Mouse (Mus musculus): ENCODE results near the gene 4922502D21Rik. TPM values are rescaled to one million over a fixed set of nuclear protein-coding genes. Genes with fewer than 3 reads are reported as not detected.

4922502D21Rik gene
- polyA plus RNA-seq, 1 experiment from 2014 or later: not detected

- H3K36me3 ChIP-seq: no peaks in the 10 kb centered on the region
- DNase-seq (ENCODE audit: low spot score): no peak
- no peaks in the 10 kb centered on the region for H3K27me3 ChIP-seq (ENCODE audit: insufficient read depth, poor library complexity, severe bottlenecking)
- H3K4me1 ChIP-seq: no peaks in the 10 kb centered on the region
- no peak overlapping the region for H3K4me3 ChIP-seq
- no peaks in the 10 kb centered on the region for H3K9me3 ChIP-seq
- 78% methylated on average over 3 of the region's 3 CpGs for WGBS
- H3K27ac ChIP-seq: no peak overlapping the region
Observed at GRCm38 (mm10) chr6:129283271-129283670, 48.3 kb downstream of the 4922502D21Rik start.

DNA sequence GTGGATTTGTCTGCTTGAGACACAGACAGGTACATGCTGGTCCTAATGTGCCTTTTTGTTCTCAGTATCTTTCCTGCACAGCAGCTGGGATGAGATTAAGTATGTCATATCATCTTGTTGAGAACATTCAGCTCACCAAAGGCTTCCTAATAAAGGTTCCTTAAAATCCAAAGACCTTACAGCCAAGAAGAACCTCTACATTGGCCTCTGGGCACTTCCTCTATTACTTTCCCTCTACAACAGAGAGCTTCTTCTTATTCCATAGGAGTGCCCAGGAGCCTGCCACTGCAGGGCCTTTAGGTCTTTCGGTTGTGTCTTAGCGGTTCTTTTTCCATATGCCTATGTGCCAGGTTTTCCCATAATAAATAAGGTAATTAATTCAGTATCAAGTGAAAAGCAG lies 55.1 kb downstream of the 4922502D21Rik start:
- H3K9me3 ChIP-seq: no peaks in the 10 kb centered on the region
- H3K27ac ChIP-seq: no peak overlapping the region
- no peak for DNase-seq (ENCODE audit: low spot score)
- H3K4me1 ChIP-seq: no peaks in the 10 kb centered on the region
- no peaks in the 10 kb centered on the region for H3K27me3 ChIP-seq (ENCODE audit: insufficient read depth, poor library complexity, severe bottlenecking)
- H3K4me3 ChIP-seq: no peak overlapping the region
- 87% methylated on average over 2 of the region's 2 CpGs for WGBS
- H3K36me3 ChIP-seq: no peaks in the 10 kb centered on the region

- no peak for DNase-seq (ENCODE audit: low spot score)
- Histone ChIP-seq H3K36me3 (no peaks in the 10 kb centered on the region), H3K4me3 (no peak overlapping the region), H3K4me1 (no peaks in the 10 kb centered on the region), H3K27ac (no peak overlapping the region), H3K27me3 (ENCODE audit: insufficient read depth, poor library complexity, severe bottlenecking) (no peaks in the 10 kb centered on the region), H3K9me3 (no peaks in the 10 kb centered on the region)
- 60% methylated on average over 3 of the region's 3 CpGs for WGBS
Observed at GRCm38 (mm10) chr6:129275624-129276203, 55.9 kb downstream of the 4922502D21Rik start.

- no peak for DNase-seq (ENCODE audit: low spot score)
- Histone ChIP-seq H3K36me3 (no peaks in the 10 kb centered on the region), H3K4me3 (no peak within 1 kb of the TSS), H3K9me3 (no peaks in the 10 kb centered on the region), H3K27me3 (ENCODE audit: insufficient read depth, poor library complexity, severe bottlenecking) (no peaks in the 10 kb centered on the region), H3K27ac (no peak within 1 kb of the TSS), H3K4me1 (no peaks in the 10 kb centered on the region)
- WGBS: 78% methylated on average over 9 of the region's 9 CpGs
Observed at GRCm38 (mm10) chr6:129275220-129275619, 56.4 kb downstream of the 4922502D21Rik start, which contains the start of gene Cd69. TSS of gene Cd69 (minus strand) at chr6:129275436.

- WGBS: 78% methylated on average over 2 of the region's 2 CpGs
- H3K4me3 ChIP-seq: no peak overlapping the region
- H3K36me3 ChIP-seq: no peaks in the 10 kb centered on the region
- H3K27me3 ChIP-seq (ENCODE audit: insufficient read depth, poor library complexity, severe bottlenecking): no peaks in the 10 kb centered on the region
- no peak overlapping the region for H3K27ac ChIP-seq
- no peaks in the 10 kb centered on the region for H3K4me1 ChIP-seq
- H3K9me3 ChIP-seq: no peaks in the 10 kb centered on the region
- DNase-seq (ENCODE audit: low spot score): no peak
Observed at GRCm38 (mm10) chr6:129274476-129274875, 57.1 kb downstream of the 4922502D21Rik start.

GRCm38 (mm10) chr6:129273662-129274061 lies 57.9 kb downstream of the 4922502D21Rik start:
- Histone ChIP-seq H3K27ac (no peak overlapping the region), H3K4me3 (no peak overlapping the region), H3K9me3 (no peaks in the 10 kb centered on the region), H3K4me1 (no peaks in the 10 kb centered on the region), H3K36me3 (no peaks in the 10 kb centered on the region), H3K27me3 (ENCODE audit: insufficient read depth, poor library complexity, severe bottlenecking) (no peaks in the 10 kb centered on the region)
- DNase-seq (ENCODE audit: low spot score): no peak
- WGBS: 80% methylated on average over 3 of the region's 3 CpGs

Other genes starting within 250 kb of the 4922502D21Rik start
- gene Clec2e, start 230.9 kb downstream of the 4922502D21Rik start, polyA plus RNA-seq (2016; fragmentation: Nextera tagmentation; extraction: Ambion mirVana): not detected in 2 replicates
- gene Clec2d, start 151.2 kb downstream of the 4922502D21Rik start, polyA plus RNA-seq (2016; fragmentation: Nextera tagmentation; extraction: Ambion mirVana): not detected in 2 replicates
- 0.12 and 0.25 TPM in 2 replicates for gene Cd69, start 56.4 kb downstream of the 4922502D21Rik start, polyA plus RNA-seq (2016; fragmentation: Nextera tagmentation; extraction: Ambion mirVana)
- 0.05 TPM in 1 of 2 replicates, not detected in the other for gene Clec12a, start 10.9 kb upstream of the 4922502D21Rik start, polyA plus RNA-seq (2016; fragmentation: Nextera tagmentation; extraction: Ambion mirVana)
- 0.25 and 0.67 TPM in 2 replicates for gene Clec12b, start 54.1 kb upstream of the 4922502D21Rik start, polyA plus RNA-seq (2016; fragmentation: Nextera tagmentation; extraction: Ambion mirVana)
- 4.8 and 12.8 TPM in 2 replicates for gene Clec1b, start 65.5 kb upstream of the 4922502D21Rik start, polyA plus RNA-seq (2016; fragmentation: Nextera tagmentation; extraction: Ambion mirVana)
- gene Clec9a, start 77.1 kb upstream of the 4922502D21Rik start, polyA plus RNA-seq (2016; fragmentation: Nextera tagmentation; extraction: Ambion mirVana): 0.14 and 0.17 TPM in 2 replicates
- gene Clec1a, start 120.2 kb upstream of the 4922502D21Rik start, polyA plus RNA-seq (2016; fragmentation: Nextera tagmentation; extraction: Ambion mirVana): 0.48 and 0.54 TPM in 2 replicates
- 0.20 and 0.28 TPM in 2 replicates for gene Olr1, start 175.4 kb upstream of the 4922502D21Rik start, polyA plus RNA-seq (2016; fragmentation: Nextera tagmentation; extraction: Ambion mirVana)
- not detected in 2 replicates for gene Tmem52b, start 180.8 kb upstream of the 4922502D21Rik start, polyA plus RNA-seq (2016; fragmentation: Nextera tagmentation; extraction: Ambion mirVana)
- 30.8 and 34.4 TPM in 2 replicates for gene Gabarapl1, start 201.4 kb upstream of the 4922502D21Rik start, polyA plus RNA-seq (2016; fragmentation: Nextera tagmentation; extraction: Ambion mirVana)
- not detected in 2 replicates for gene Klre1, start 246.1 kb upstream of the 4922502D21Rik start, polyA plus RNA-seq (2016; fragmentation: Nextera tagmentation; extraction: Ambion mirVana)